ENCODE assay signal across 8 mouse cellular contexts in genomic region chr4:128715241-128716204, GRCm38 (mm10). TPM values are rescaled to one million over a fixed set of nuclear protein-coding genes. Genes with fewer than 3 reads are reported as not detected.
A peak's percentile ranks its signal among the peaks of the same experiment; 100 is the strongest.
DNase-seq lines count a peak whose midpoint lies in the region; ATAC-seq lines count a peak whose summit lies in the region.

No protein-coding gene starts in this region.

- peak overlapping the region; percentile 90 for H3K27ac ChIP-seq in kidney, embryonic 15.5 days
- H3K27ac ChIP-seq in lung, embryonic 16.5 days (ENCODE audit: low read length): peak overlapping the region; percentile 88
- H3K27ac ChIP-seq in stomach, embryonic 14.5 days (ENCODE audit: low read length): peak overlapping the region; percentile 73

- H3K4me2 ChIP-seq in kidney, embryonic 15.5 days: peak overlapping the region; percentile 45
- peak overlapping the region; percentile 35 for H3K4me2 ChIP-seq in lung, embryonic 16.5 days (ENCODE audit: low read depth, low read length)
- H3K4me2 ChIP-seq in stomach, embryonic 14.5 days (replicated peaks; ENCODE audit: low read depth, low read length): peak overlapping the region; percentile 19

- no peaks in the 10 kb centered on the region for H3K27me3 ChIP-seq in kidney, embryonic 15.5 days
- H3K27me3 ChIP-seq in lung, embryonic 16.5 days (ENCODE audit: control insufficient read depth, insufficient read depth, low read depth, low read length): no peaks in the 10 kb centered on the region
- no peaks in the 10 kb centered on the region for H3K27me3 ChIP-seq in stomach, embryonic 14.5 days (ENCODE audit: control insufficient read depth, insufficient read depth, low read length)

- H3K9ac ChIP-seq in kidney, embryonic 15.5 days: peak overlapping the region; percentile 31; the same call in 1 of the 2 replicates
- peak overlapping the region; percentile 34; the same call in 1 of the 2 replicates for H3K9ac ChIP-seq in lung, embryonic 16.5 days (ENCODE audit: low read length)
- H3K9ac ChIP-seq in stomach, embryonic 14.5 days (replicated peaks; ENCODE audit: low read depth, low read length): no peak overlapping the region

- H3K4me3 ChIP-seq in kidney, embryonic 15.5 days (replicated peaks): no peak overlapping the region
- no peak overlapping the region for H3K4me3 ChIP-seq in lung, embryonic 16.5 days (ENCODE audit: low read length)
- H3K4me3 ChIP-seq in stomach, embryonic 14.5 days (ENCODE audit: low read depth, low read length): no peak overlapping the region

- no peaks in the 10 kb centered on the region for H3K9me3 ChIP-seq in kidney, embryonic 15.5 days (replicated peaks)
- H3K9me3 ChIP-seq in lung, embryonic 16.5 days (ENCODE audit: control insufficient read depth, low read length): no peaks in the 10 kb centered on the region
- no peaks in the 10 kb centered on the region for H3K9me3 ChIP-seq in stomach, embryonic 14.5 days (ENCODE audit: control insufficient read depth, low read depth, low read length)

- H3K36me3 ChIP-seq in kidney, embryonic 15.5 days: no peaks in the 10 kb centered on the region
- H3K36me3 ChIP-seq in lung, embryonic 16.5 days (ENCODE audit: control insufficient read depth, insufficient read depth, low read length): no peaks in the 10 kb centered on the region
- no peaks in the 10 kb centered on the region for H3K36me3 ChIP-seq in stomach, embryonic 14.5 days (ENCODE audit: control insufficient read depth, insufficient read depth, low read length)

- DNase-seq in kidney, adult 11 months: no peak
- peak; percentile 94 for DNase-seq in embryo, embryonic 9.5 days (ENCODE audit: extremely low spot score)
- DNase-seq in layer of hippocampus, adult 18-20 months (ENCODE audit: low spot score in 2 of 2): peak; percentile 61 to 65
- no peak for DNase-seq in spleen, postnatal 4 days (ENCODE audit: low spot score in 2 of 2)
- DNase-seq in adrenal gland, postnatal 36 days: no peak

- 11% methylated on average over 14 of the region's 14 CpGs for WGBS in kidney, embryonic 15.5 days
- 13% methylated on average over 14 of the region's 14 CpGs for WGBS in lung, embryonic 16.5 days
- 8% methylated on average over 14 of the region's 14 CpGs for WGBS in stomach, embryonic 14.5 days

- ATAC-seq in kidney, embryonic 15.5 days (replicated peaks; ENCODE audit: low FRiP score): peak; percentile 77
- peak; percentile 78 for ATAC-seq in lung, embryonic 16.5 days (ENCODE audit: low read depth)
- peak; percentile 79 for ATAC-seq in stomach, embryonic 14.5 days (ENCODE audit: insufficient number of reproducible peaks, insufficient read depth, low FRiP score, low read depth)

- peaks cover 73% of the 10 kb centered on the region for H3K4me1 ChIP-seq in kidney, embryonic 15.5 days
- peaks cover 48% of the 10 kb centered on the region for H3K4me1 ChIP-seq in lung, embryonic 16.5 days (replicated peaks; ENCODE audit: control insufficient read depth, insufficient read depth, low read length)
- peaks cover 44% of the 10 kb centered on the region for H3K4me1 ChIP-seq in stomach, embryonic 14.5 days (ENCODE audit: control insufficient read depth, insufficient read depth, low read length)

RNA-seq across cellular contexts. Expression of gene A3galt2, which starts 39.6 kb away (rescaled TPM):
- 0.22 and 0.28 TPM in 2 replicates for polyA plus RNA-seq in kidney, embryonic 15.5 days (2015; fragmentation: Nextera tagmentation; extraction: Ambion mirVana)
- total RNA-seq in layer of hippocampus, adult 18-20 months (2021): under 1 TPM; 0.28 to 0.35 TPM
- 0.16 and 0.30 TPM in 2 replicates for polyA plus RNA-seq in lung, embryonic 16.5 days (2015; fragmentation: Nextera tagmentation; extraction: Ambion mirVana)
- polyA plus RNA-seq in stomach, embryonic 14.5 days (2014; fragmentation: Nextera tagmentation; extraction: Ambion mirVana): 0.20 and 0.27 TPM in 2 replicates
- total RNA-seq in adrenal gland, postnatal 36 days (2021): under 1 TPM; 0.16 to 0.30 TPM

Comparison
In these comparisons a context has a peak if more than half of its experiments do, and no peak if none do; other contexts are left out.
1. DNase-seq: peak in embryo, embryonic 9.5 days (single experiment) and layer of hippocampus, adult 18-20 months (2 of 2); none in kidney, adult 11 months (single experiment), spleen, postnatal 4 days (0 of 2) and adrenal gland, postnatal 36 days (0 of 2).
2. Peak in every context shown above with its lines, with median percentiles within 50 percentile points of each other: ATAC-seq, H3K27ac ChIP-seq and H3K4me2 ChIP-seq.